Mouse (Mus musculus): ENCODE measurements around the gene Znrd1. TPM values are rescaled to one million over a fixed set of nuclear protein-coding genes. Genes with fewer than 3 reads are reported as not detected.
A peak's percentile ranks its signal among the peaks of the same experiment; 100 is the strongest.

Gene Znrd1
- polyA plus RNA-seq, 1 experiment from 2014 or later, result 89.6 TPM

- Histone ChIP-seq H3K4me3 (ENCODE audit: low read depth, low read length) (no peak overlapping the region), H3K9ac (ENCODE audit: low read depth, low read length) (no peak overlapping the region), H3K4me2 (ENCODE audit: low read depth, low read length) (no peak overlapping the region), H3K27me3 (replicated peaks; ENCODE audit: control insufficient read depth, insufficient read depth, low read length) (no peaks in the 10 kb centered on the region), H3K4me1 (ENCODE audit: control insufficient read depth, insufficient read depth, low read length) (no peaks in the 10 kb centered on the region), H3K9me3 (ENCODE audit: control insufficient read depth, low read length) (no peaks in the 10 kb centered on the region), H3K36me3 (ENCODE audit: control insufficient read depth, insufficient read depth, low read length) (no peaks in the 10 kb centered on the region), H3K27ac (replicated peaks; ENCODE audit: low read depth, low read length) (no peak overlapping the region)
- DNase-seq (ENCODE audit: low spot score) (no peak), ATAC-seq (ENCODE audit: low read depth) (no peak)
- WGBS, result 44% methylated on average over 8 of the region's 8 CpGs
Observed at GRCm38 (mm10) chr17:36973271-36973787, 15.0 kb upstream of the Znrd1 start.

GRCm38 (mm10) chr17:36972791-36973190 lies 14.4 kb upstream of the Znrd1 start:
- ATAC-seq (ENCODE audit: low read depth), result no peak
- Histone ChIP-seq H3K4me3 (ENCODE audit: low read depth, low read length) (no peak overlapping the region), H3K27me3 (replicated peaks; ENCODE audit: control insufficient read depth, insufficient read depth, low read length) (no peaks in the 10 kb centered on the region), H3K4me2 (ENCODE audit: low read depth, low read length) (no peak overlapping the region), H3K4me1 (ENCODE audit: control insufficient read depth, insufficient read depth, low read length) (no peaks in the 10 kb centered on the region), H3K9ac (ENCODE audit: low read depth, low read length) (no peak overlapping the region), H3K36me3 (ENCODE audit: control insufficient read depth, insufficient read depth, low read length) (no peaks in the 10 kb centered on the region), H3K27ac (replicated peaks; ENCODE audit: low read depth, low read length) (no peak overlapping the region), H3K9me3 (ENCODE audit: control insufficient read depth, low read length) (no peaks in the 10 kb centered on the region)
- no peak for DNase-seq (ENCODE audit: low spot score)
- 77% methylated on average over 3 of the region's 3 CpGs for WGBS

DNA sequence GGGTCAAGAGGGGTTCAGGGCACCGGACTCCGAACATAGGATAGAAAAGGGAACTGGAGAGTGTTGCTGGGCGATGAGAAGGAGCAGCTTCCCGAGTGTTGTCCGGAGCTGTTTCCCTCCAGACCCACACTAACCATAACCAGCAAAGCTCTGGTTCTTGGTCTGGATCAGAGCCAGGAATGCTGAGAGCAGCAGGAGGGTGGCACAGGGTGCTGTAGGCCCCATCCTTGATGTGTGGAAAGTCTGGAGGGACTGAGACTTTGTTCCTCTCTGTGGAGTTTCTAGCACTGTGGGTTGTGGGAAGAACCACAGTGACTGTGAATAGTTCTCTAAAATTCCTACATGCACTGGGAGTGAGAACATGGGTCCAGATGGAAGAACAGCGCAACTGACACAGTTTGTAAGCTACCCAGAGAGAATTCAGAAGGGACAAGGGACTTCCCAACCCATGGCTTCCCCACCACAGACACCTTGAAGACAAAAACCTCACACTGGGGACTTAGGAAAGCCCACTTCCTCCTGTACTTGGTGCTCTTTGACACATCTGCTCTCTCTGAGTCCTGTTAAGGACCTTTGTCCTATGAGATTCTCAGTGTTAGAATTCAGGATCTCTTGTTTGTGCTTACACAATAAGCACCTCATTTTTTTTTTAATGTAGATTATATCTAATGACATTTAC lies 13.0 kb upstream of the Znrd1 start:
- Histone ChIP-seq H3K4me3 (ENCODE audit: low read depth, low read length) (no peak overlapping the region), H3K9me3 (ENCODE audit: control insufficient read depth, low read length) (no peaks in the 10 kb centered on the region), H3K27ac (replicated peaks; ENCODE audit: low read depth, low read length) (no peak overlapping the region), H3K4me1 (ENCODE audit: control insufficient read depth, insufficient read depth, low read length) (no peaks in the 10 kb centered on the region), H3K36me3 (ENCODE audit: control insufficient read depth, insufficient read depth, low read length) (no peaks in the 10 kb centered on the region), H3K9ac (ENCODE audit: low read depth, low read length) (no peak overlapping the region), H3K4me2 (ENCODE audit: low read depth, low read length) (no peak overlapping the region), H3K27me3 (replicated peaks; ENCODE audit: control insufficient read depth, insufficient read depth, low read length) (no peaks in the 10 kb centered on the region)
- DNase-seq (ENCODE audit: low spot score) (no peak), ATAC-seq (ENCODE audit: low read depth) (no peak)
- WGBS, result 85% methylated on average over 6 of the region's 6 CpGs

- Histone ChIP-seq H3K4me1 (ENCODE audit: control insufficient read depth, insufficient read depth, low read length) (no peaks in the 10 kb centered on the region), H3K9me3 (ENCODE audit: control insufficient read depth, low read length) (no peaks in the 10 kb centered on the region), H3K4me3 (ENCODE audit: low read depth, low read length) (no peak overlapping the region), H3K27me3 (replicated peaks; ENCODE audit: control insufficient read depth, insufficient read depth, low read length) (no peaks in the 10 kb centered on the region), H3K27ac (replicated peaks; ENCODE audit: low read depth, low read length) (no peak overlapping the region), H3K4me2 (ENCODE audit: low read depth, low read length) (no peak overlapping the region), H3K9ac (ENCODE audit: low read depth, low read length) (no peak overlapping the region), H3K36me3 (ENCODE audit: control insufficient read depth, insufficient read depth, low read length) (no peaks in the 10 kb centered on the region)
- ATAC-seq (ENCODE audit: low read depth) (no peak), DNase-seq (ENCODE audit: low spot score) (no peak)
- 83% methylated on average over 14 of the region's 14 CpGs for WGBS
Observed at GRCm38 (mm10) chr17:36970316-36970890, 12.0 kb upstream of the Znrd1 start.

- Histone ChIP-seq H3K27me3 (replicated peaks; ENCODE audit: control insufficient read depth, insufficient read depth, low read length) (no peaks in the 10 kb centered on the region), H3K36me3 (ENCODE audit: control insufficient read depth, insufficient read depth, low read length) (no peaks in the 10 kb centered on the region), H3K9ac (ENCODE audit: low read depth, low read length) (no peak overlapping the region), H3K4me2 (ENCODE audit: low read depth, low read length) (no peak overlapping the region), H3K9me3 (ENCODE audit: control insufficient read depth, low read length) (no peaks in the 10 kb centered on the region), H3K4me3 (ENCODE audit: low read depth, low read length) (no peak overlapping the region), H3K4me1 (ENCODE audit: control insufficient read depth, insufficient read depth, low read length) (no peaks in the 10 kb centered on the region), H3K27ac (replicated peaks; ENCODE audit: low read depth, low read length) (no peak overlapping the region)
- ATAC-seq (ENCODE audit: low read depth) (no peak), DNase-seq (ENCODE audit: low spot score) (no peak)
- 83% methylated on average over 1 of the region's 1 CpGs for WGBS
Observed at GRCm38 (mm10) chr17:36966875-36967274, 8.5 kb upstream of the Znrd1 start.

GRCm38 (mm10) chr17:36961125-36961524 lies 2.8 kb upstream of the Znrd1 start:
- Histone ChIP-seq H3K9me3 (ENCODE audit: control insufficient read depth, low read length) (no peaks in the 10 kb centered on the region), H3K27ac (replicated peaks; ENCODE audit: low read depth, low read length) (no peak overlapping the region), H3K4me2 (ENCODE audit: low read depth, low read length) (no peak overlapping the region), H3K4me3 (ENCODE audit: low read depth, low read length) (no peak overlapping the region), H3K4me1 (ENCODE audit: control insufficient read depth, insufficient read depth, low read length) (peaks cover 7% of the 10 kb centered on the region), H3K27me3 (replicated peaks; ENCODE audit: control insufficient read depth, insufficient read depth, low read length) (no peaks in the 10 kb centered on the region), H3K36me3 (ENCODE audit: control insufficient read depth, insufficient read depth, low read length) (peaks cover 8% of the 10 kb centered on the region), H3K9ac (ENCODE audit: low read depth, low read length) (no peak overlapping the region)
- WGBS, result 71% methylated on average over 1 of the region's 1 CpGs
- DNase-seq (ENCODE audit: low spot score) (no peak), ATAC-seq (ENCODE audit: low read depth) (no peak)

DNA sequence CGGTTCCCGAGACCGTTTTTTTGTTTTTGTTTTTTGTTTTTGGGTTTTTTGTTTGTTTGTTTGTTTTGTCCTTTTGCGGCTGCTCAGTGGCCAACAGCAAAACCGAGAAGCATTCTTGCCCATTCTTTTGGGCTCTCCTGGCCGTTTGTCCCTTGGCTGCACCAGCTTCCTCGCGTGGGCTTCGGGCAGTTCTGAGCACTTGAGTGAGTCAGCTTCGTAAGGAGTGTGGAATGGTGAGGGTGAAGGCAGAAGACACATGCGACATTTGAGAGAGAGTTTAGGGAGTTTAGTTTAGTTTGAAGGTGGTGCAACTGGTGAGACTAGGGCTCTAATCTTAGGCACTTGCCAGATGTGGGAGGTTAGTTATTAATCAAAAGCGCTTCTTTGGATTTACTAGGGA lies 525 bp upstream of the Znrd1 start:
- Histone ChIP-seq H3K27ac (replicated peaks; ENCODE audit: low read depth, low read length) (no peak overlapping the region; the same call in none of the 2 replicates), H3K9me3 (ENCODE audit: control insufficient read depth, low read length) (no peaks in the 10 kb centered on the region), H3K4me3 (ENCODE audit: low read depth, low read length) (peak overlapping the region; percentile 78), H3K4me2 (ENCODE audit: low read depth, low read length) (peak overlapping the region; percentile 82), H3K9ac (ENCODE audit: low read depth, low read length) (peak overlapping the region; percentile 85), H3K27me3 (replicated peaks; ENCODE audit: control insufficient read depth, insufficient read depth, low read length) (no peaks in the 10 kb centered on the region), H3K4me1 (ENCODE audit: control insufficient read depth, insufficient read depth, low read length) (peaks cover 7% of the 10 kb centered on the region), H3K36me3 (ENCODE audit: control insufficient read depth, insufficient read depth, low read length) (peaks cover 26% of the 10 kb centered on the region)
- no peak for ATAC-seq (ENCODE audit: low read depth)
- DNase-seq (ENCODE audit: low spot score), result no peak
- WGBS, result 7% methylated on average over 12 of the region's 12 CpGs

GRCm38 (mm10) chr17:36953062-36953461 lies 5.3 kb downstream of the Znrd1 start:
- 92% methylated on average over 1 of the region's 1 CpGs for WGBS
- ATAC-seq (ENCODE audit: low read depth), result no peak
- no peak overlapping the region for H3K27ac ChIP-seq (replicated peaks; ENCODE audit: low read depth, low read length)

GRCm38 (mm10) chr17:36952631-36953030 lies 5.7 kb downstream of the Znrd1 start:
- 82% methylated on average over 2 of the region's 2 CpGs for WGBS
- no peak for ATAC-seq (ENCODE audit: low read depth)
- Histone ChIP-seq H3K27me3 (replicated peaks; ENCODE audit: control insufficient read depth, insufficient read depth, low read length) (no peaks in the 10 kb centered on the region), H3K9ac (ENCODE audit: low read depth, low read length) (no peak overlapping the region), H3K27ac (replicated peaks; ENCODE audit: low read depth, low read length) (no peak overlapping the region), H3K4me1 (ENCODE audit: control insufficient read depth, insufficient read depth, low read length) (peaks cover 11% of the 10 kb centered on the region), H3K9me3 (ENCODE audit: control insufficient read depth, low read length) (no peaks in the 10 kb centered on the region), H3K36me3 (ENCODE audit: control insufficient read depth, insufficient read depth, low read length) (peaks cover 41% of the 10 kb centered on the region), H3K4me3 (ENCODE audit: low read depth, low read length) (no peak overlapping the region), H3K4me2 (ENCODE audit: low read depth, low read length) (no peak overlapping the region)
- DNase-seq (ENCODE audit: low spot score), result no peak

More at GRCm38 (mm10) chr17:36953062-36953461, 5.3 kb downstream of the Znrd1 start:
- Histone ChIP-seq H3K36me3 (ENCODE audit: control insufficient read depth, insufficient read depth, low read length) (peaks cover 41% of the 10 kb centered on the region), H3K4me2 (ENCODE audit: low read depth, low read length) (no peak overlapping the region), H3K9me3 (ENCODE audit: control insufficient read depth, low read length) (no peaks in the 10 kb centered on the region), H3K27me3 (replicated peaks; ENCODE audit: control insufficient read depth, insufficient read depth, low read length) (no peaks in the 10 kb centered on the region), H3K4me1 (ENCODE audit: control insufficient read depth, insufficient read depth, low read length) (peaks cover 9% of the 10 kb centered on the region), H3K4me3 (ENCODE audit: low read depth, low read length) (no peak overlapping the region), H3K9ac (ENCODE audit: low read depth, low read length) (no peak overlapping the region)
- no peak for DNase-seq (ENCODE audit: low spot score)
